Mouse (Mus musculus) kidney, postnatal 0 days (tissue): ENCODE measurements around the gene Limch1. TPM values are rescaled to one million over a fixed set of nuclear protein-coding genes. Genes with fewer than 3 reads are reported as not detected.

Experiments
- ATAC-seq: fragments of 200-750 bp; cut with Nextera tagmentation; replicated peaks from 2 replicates; pipeline ENCODE4 v1.8.0; 2017; ENCODE audit warnings: low read depth, moderate number of reproducible peaks, moderate TSS enrichment, moderate library complexity; ENCODE audit not compliant: low FRiP score
- DNase-seq: peaks from one replicate; pipeline ENCODE4 v3.0.0-alpha.2; 2016; ENCODE audit warnings: low spot score
- H3K27ac ChIP-seq: fragments of 300-500 bp; sonication (generic); 2 replicates; pipeline ENCODE4 v1.5.1; 2014; ENCODE audit warnings: mild to moderate bottlenecking
- H3K27me3 ChIP-seq: fragments of 300-500 bp; sonication (generic); 2 replicates; pipeline ENCODE4 v1.6.1; 2014; ENCODE audit warnings: low read length, mixed read lengths; ENCODE audit not compliant: insufficient read depth
- H3K36me3 ChIP-seq: fragments of 300-500 bp; sonication (generic); 2 replicates; pipeline ENCODE4 v1.6.1; 2014; ENCODE audit warnings: low read length, mixed read lengths; ENCODE audit not compliant: insufficient read depth
- H3K4me1 ChIP-seq: fragments of 300-500 bp; sonication (generic); replicated peaks from 2 replicates; pipeline ENCODE4 v1.6.1; 2014; ENCODE audit warnings: antibody characterized with exemption, low read length, mixed read lengths; ENCODE audit not compliant: insufficient read depth
- H3K4me2 ChIP-seq: fragments of 300-500 bp; sonication (generic); 2 replicates; pipeline ENCODE4 v1.6.1; 2014; ENCODE audit warnings: mild to moderate bottlenecking, low read length, moderate library complexity, mixed read lengths
- H3K4me3 ChIP-seq: fragments of 300-500 bp; sonication (generic); replicated peaks from 2 replicates; pipeline ENCODE4 v1.5.1; 2014; ENCODE audit warnings: low read depth, low read length
- H3K9ac ChIP-seq: fragments of 300-500 bp; sonication (generic); 2 replicates; pipeline ENCODE4 v1.6.1; 2014; ENCODE audit warnings: low read depth, low read length
- H3K9me3 ChIP-seq: fragments of 300-500 bp; sonication (generic); replicated peaks from 2 replicates; pipeline ENCODE4 v1.6.1; 2016; ENCODE audit warnings: low read length, inconsistent platforms, mixed read lengths
- CTCF ChIP-seq: IDR thresholded peaks from 2 replicates; pipeline ENCODE4 v1.5.1; 2016; ENCODE audit warnings: antibody characterized with exemption, low read depth, mild to moderate bottlenecking, moderate library complexity
- WGBS: fragments of 180-500 bp; shearing (Covaris S2); extraction: QIAGEN DNeasy Blood & Tissue Kit; methylation state at CpG from one replicate; pipeline ENCODE4 v1.1.7; 2014; 5-methylcytosine and 5-hydroxymethylcytosine counted together
- polyA plus RNA-seq: library from polyadenylated mRNA; unstranded; fragments of >200 nt; fragmentation: Nextera tagmentation; extraction: Ambion mirVana; gene quantifications from 2 replicates; pipeline ENCODE4 v1.2.1, GENCODE M21; 2015

Gene Limch1
- polyA plus RNA-seq, 1 experiment from 2014 or later, result 34.1 TPM

DNA sequence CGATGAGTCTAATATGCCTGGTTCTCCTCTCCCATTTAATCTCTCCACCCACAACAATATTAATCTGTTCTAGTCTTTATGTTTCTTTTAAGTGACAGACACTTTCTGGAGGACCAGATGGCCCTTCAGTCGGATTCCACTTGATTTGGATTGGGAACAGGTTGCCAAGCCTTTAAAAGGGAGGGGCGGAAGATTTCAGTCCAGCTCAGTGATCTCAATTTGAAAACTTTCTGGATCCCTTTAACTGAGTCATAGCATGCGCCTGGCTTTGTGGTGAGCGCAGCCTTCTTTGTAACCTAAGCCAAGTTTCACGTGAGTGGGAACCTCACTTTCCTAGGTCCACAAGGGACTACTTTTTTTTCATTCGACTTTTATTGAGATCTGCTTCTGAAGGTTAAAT lies 5.0 kb downstream of the Limch1 start:
- H3K4me2 ChIP-seq, result no peak overlapping the region
- H3K36me3 ChIP-seq, result no peaks in the 10 kb centered on the region
- DNase-seq (no peak), ATAC-seq (no peak)
- H3K4me1 ChIP-seq, result peaks cover 20% of the 10 kb centered on the region
- H3K27ac ChIP-seq, result no peak overlapping the region
- no peak overlapping the region for H3K9ac ChIP-seq
- H3K4me3 ChIP-seq, result no peak overlapping the region
- no peaks in the 10 kb centered on the region for H3K27me3 ChIP-seq
- WGBS, result 73% methylated on average over 7 of the region's 7 CpGs
- TF ChIP-seq CTCF, result no peak
- H3K9me3 ChIP-seq, result no peaks in the 10 kb centered on the region

DNA sequence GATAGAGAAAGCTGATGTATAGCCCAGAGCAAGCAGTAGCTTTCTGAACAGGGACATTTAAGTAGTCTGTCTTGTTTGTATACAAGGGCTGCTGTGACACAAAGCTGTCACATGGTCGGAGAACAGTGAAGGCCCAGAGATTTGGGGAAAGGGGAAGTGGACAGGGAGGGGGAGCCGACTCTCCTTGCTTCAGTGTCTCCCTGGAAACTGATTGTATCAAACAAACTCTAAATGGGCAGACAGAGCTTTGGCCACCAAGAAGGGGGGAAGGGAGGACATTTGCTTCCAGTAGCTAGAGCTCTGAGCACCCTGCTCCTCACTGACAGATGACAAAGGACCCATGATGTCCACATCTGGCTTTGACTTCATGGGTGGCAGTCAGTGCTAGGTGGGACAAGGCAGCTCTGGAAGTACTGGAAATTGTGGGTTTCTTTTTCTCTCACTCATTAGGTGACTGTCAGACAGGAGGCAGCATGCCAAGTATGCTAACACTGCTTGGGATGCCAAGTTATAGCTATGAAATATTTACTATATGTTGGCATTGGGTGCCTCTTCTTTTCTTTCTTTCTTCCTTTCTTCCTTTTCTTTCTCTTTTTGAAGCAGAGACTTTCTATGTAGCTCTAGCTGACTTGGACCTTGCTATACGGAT lies 5.8 kb downstream of the Limch1 start:
- 50% methylated on average over 3 of the region's 3 CpGs for WGBS
- H3K9ac ChIP-seq, result no peak overlapping the region
- DNase-seq, result no peak
- H3K4me2 ChIP-seq, result no peak overlapping the region
- no peaks in the 10 kb centered on the region for H3K27me3 ChIP-seq
- peaks cover 24% of the 10 kb centered on the region for H3K4me1 ChIP-seq
- H3K4me3 ChIP-seq, result no peak overlapping the region
- no peak for TF ChIP-seq CTCF
- ATAC-seq, result no peak
- no peak overlapping the region for H3K27ac ChIP-seq
- H3K36me3 ChIP-seq, result no peaks in the 10 kb centered on the region
- H3K9me3 ChIP-seq, result no peaks in the 10 kb centered on the region

GRCm38 (mm10) chr5:66753620-66754019 lies 8.0 kb downstream of the Limch1 start:
- no peak overlapping the region for H3K9ac ChIP-seq
- peaks cover 16% of the 10 kb centered on the region; the same call in 1 of the 2 replicates for H3K4me1 ChIP-seq
- DNase-seq (no peak), ATAC-seq (no peak)
- no peak overlapping the region for H3K4me2 ChIP-seq
- no peaks in the 10 kb centered on the region for H3K9me3 ChIP-seq
- no peaks in the 10 kb centered on the region for H3K27me3 ChIP-seq
- H3K4me3 ChIP-seq, result no peak overlapping the region
- WGBS, result 81% methylated on average over 9 of the region's 9 CpGs
- no peak for TF ChIP-seq CTCF
- no peaks in the 10 kb centered on the region for H3K36me3 ChIP-seq
- H3K27ac ChIP-seq, result no peak overlapping the region

- 0 out of 2 replicates have a peak, but pooled peaks cover 4% of the 10 kb centered on the region for H3K4me1 ChIP-seq
- DNase-seq (no peak), ATAC-seq (no peak)
- no peak for TF ChIP-seq CTCF
- no peaks in the 10 kb centered on the region for H3K36me3 ChIP-seq
- H3K9me3 ChIP-seq, result no peaks in the 10 kb centered on the region
- WGBS, result 48% methylated on average over 10 of the region's 10 CpGs
- no peak overlapping the region for H3K27ac ChIP-seq
- H3K4me3 ChIP-seq, result no peak overlapping the region
- H3K4me2 ChIP-seq, result no peak overlapping the region
- no peak overlapping the region for H3K9ac ChIP-seq
- H3K27me3 ChIP-seq, result no peaks in the 10 kb centered on the region
Measured at GRCm38 (mm10) chr5:66756821-66757705, 11.4 kb downstream of the Limch1 start.

GRCm38 (mm10) chr5:66757706-66758237 lies 12.1 kb downstream of the Limch1 start:
- 0 out of 2 replicates have a peak, but pooled peaks cover 4% of the 10 kb centered on the region for H3K4me1 ChIP-seq
- no peak overlapping the region for H3K27ac ChIP-seq
- DNase-seq (no peak), ATAC-seq (no peak)
- H3K36me3 ChIP-seq, result no peaks in the 10 kb centered on the region
- H3K27me3 ChIP-seq, result no peaks in the 10 kb centered on the region
- no peak overlapping the region for H3K9ac ChIP-seq
- no peak overlapping the region for H3K4me2 ChIP-seq
- no peak overlapping the region for H3K4me3 ChIP-seq
- TF ChIP-seq CTCF, result no peak
- H3K9me3 ChIP-seq, result no peaks in the 10 kb centered on the region
- 82% methylated on average over 2 of the region's 2 CpGs for WGBS

GRCm38 (mm10) chr5:66759354-66759753 lies 13.7 kb downstream of the Limch1 start:
- H3K4me2 ChIP-seq, result no peak overlapping the region
- no peak overlapping the region for H3K27ac ChIP-seq
- H3K27me3 ChIP-seq, result no peaks in the 10 kb centered on the region
- ATAC-seq (no peak), DNase-seq (no peak)
- TF ChIP-seq CTCF, result no peak
- no peak overlapping the region for H3K4me3 ChIP-seq
- 69% methylated on average over 2 of the region's 2 CpGs for WGBS
- H3K9me3 ChIP-seq, result no peaks in the 10 kb centered on the region
- no peaks in the 10 kb centered on the region for H3K36me3 ChIP-seq
- H3K9ac ChIP-seq, result no peak overlapping the region
- 0 out of 2 replicates have a peak, but pooled peaks cover 4% of the 10 kb centered on the region for H3K4me1 ChIP-seq
